Mouse (Mus musculus) liver, embryonic 14.5 days (tissue): ENCODE results near the gene Srsf1. TPM values are rescaled to one million over a fixed set of nuclear protein-coding genes. Genes with fewer than 3 reads are reported as not detected.

ENCODE experiments used
- ATAC-seq: fragments of 200-750 bp; cut with Nextera tagmentation; 2 replicates; pipeline ENCODE4 v1.8.0; 2017; ENCODE audit warnings: moderate number of reproducible peaks, mild to moderate bottlenecking, moderate library complexity; ENCODE audit not compliant: insufficient read depth
- DNase-seq, 3 experiments: peaks; one replicate each; pipeline ENCODE4 v3.0.0-alpha.2; 2012 to 2013; ENCODE audit warnings: low read depth in 3 of 3, low spot score in 3 of 3
- H3K27ac ChIP-seq: fragments of 300-500 bp; sonication (generic); 2 replicates; pipeline ENCODE4 v1.5.1; 2014; ENCODE audit warnings: moderate library complexity, mild to moderate bottlenecking, control low read depth, inconsistent platforms
- H3K27me3 ChIP-seq: fragments of 300-500 bp; sonication (generic); 2 replicates; pipeline ENCODE4 v1.6.1; 2014; ENCODE audit warnings: mild to moderate bottlenecking, low read length, moderate library complexity; ENCODE audit not compliant: control insufficient read depth, insufficient read depth
- H3K36me3 ChIP-seq: fragments of 300-500 bp; sonication (generic); replicated peaks from 2 replicates; pipeline ENCODE4 v1.6.1; 2014; ENCODE audit warnings: low read depth; ENCODE audit not compliant: control insufficient read depth, insufficient read depth
- H3K4me1 ChIP-seq, 2 experiments: fragments of 200-500 bp in 1 of 2; fragments of 300-500 bp in 1 of 2; sonication (generic) in 1 of 2; replicated peaks; 2 replicates each; pipeline ENCODE4 v1.6.1; 2012 to 2014; ENCODE audit warnings: antibody characterized with exemption in 1 of 2, inconsistent platforms in 1 of 2, low read length in 1 of 2; ENCODE audit not compliant: control insufficient read depth in 2 of 2, insufficient read depth in 2 of 2
- H3K4me2 ChIP-seq: fragments of 300-500 bp; sonication (generic); 2 replicates; pipeline ENCODE4 v1.6.1; 2014; ENCODE audit warnings: low read depth, mild to moderate bottlenecking, control low read depth, moderate library complexity
- H3K4me3 ChIP-seq, 2 experiments: fragments of 200-500 bp in 1 of 2; fragments of 300-500 bp in 1 of 2; sonication (generic) in 1 of 2; 2 replicates each; pipeline ENCODE4 v1.5.1; 2012 to 2014; ENCODE audit warnings: low read depth in 2 of 2, low read length in 2 of 2, mild to moderate bottlenecking in 2 of 2, control low read depth in 1 of 2, inconsistent platforms in 1 of 2, moderate library complexity in 1 of 2; ENCODE audit not compliant: insufficient read depth in 1 of 2
- H3K9ac ChIP-seq: fragments of 300-500 bp; sonication (generic); replicated peaks from 2 replicates; pipeline ENCODE4 v1.6.1; 2014; ENCODE audit warnings: mild to moderate bottlenecking, control low read depth, moderate library complexity
- H3K9me3 ChIP-seq: fragments of 300-500 bp; sonication (generic); 2 replicates; pipeline ENCODE4 v1.6.1; 2016; ENCODE audit warnings: low read length, mixed read lengths; ENCODE audit not compliant: control insufficient read depth
- CTCF ChIP-seq: IDR thresholded peaks from 2 replicates; pipeline ENCODE4 v1.5.1; 2016; ENCODE audit warnings: antibody characterized with exemption, low read depth, control low read depth
- EP300 ChIP-seq: IDR thresholded peaks from 2 replicates; pipeline ENCODE4 v1.6.1; 2016; ENCODE audit warnings: antibody characterized with exemption, low read depth
- WGBS: fragments of 180-500 bp; shearing (Covaris S2); extraction: QIAGEN DNeasy Blood & Tissue Kit; methylation state at CpG from one replicate; pipeline ENCODE4 v1.1.7; 2014; ENCODE audit not compliant: insufficient replicate concordance; 5-methylcytosine and 5-hydroxymethylcytosine counted together
- polyA plus RNA-seq, 2 experiments: library from polyadenylated mRNA; depleted of rRNA in 1 of 2; stranded (reverse) in 1 of 2; unstranded in 1 of 2; fragments of >200 nt; fragmentation: Nextera tagmentation in 1 of 2; extraction: Ambion mirVana in 1 of 2; gene quantifications; 2 replicates each; pipeline versions ENCODE4 v1.2.1 to v1.2.3; 2012 to 2014

Gene Srsf1
- polyA plus RNA-seq, 2 experiments = 139 to 163 TPM

GRCm38 (mm10) chr11:88090293-88090692 is 43.1 kb downstream of the Srsf1 start:
- H3K36me3 ChIP-seq = no peaks in the 10 kb centered on the region
- H3K9ac ChIP-seq = no peak overlapping the region
- H3K27me3 ChIP-seq = peaks cover 3% of the 10 kb centered on the region
- no peak overlapping the region for H3K27ac ChIP-seq
- no peak overlapping the region for H3K4me2 ChIP-seq
- no peak for ATAC-seq
- H3K4me1 ChIP-seq = peaks cover 0 to 6% of the 10 kb centered on the region in 2 experiments; a peak in 3 of 4 replicates
- WGBS = 54% methylated on average over 5 of the region's 5 CpGs
- H3K4me3 ChIP-seq = no peak overlapping the region
- DNase-seq = no peak
- no peaks in the 10 kb centered on the region for H3K9me3 ChIP-seq
- TF ChIP-seq EP300 (no peak), CTCF (no peak)

- Histone ChIP-seq H3K27me3 (peaks cover 12% of the 10 kb centered on the region), H3K36me3 (no peaks in the 10 kb centered on the region), H3K27ac (no peak overlapping the region), H3K4me3 (no peak overlapping the region), H3K9ac (no peak overlapping the region), H3K4me2 (no peak overlapping the region), H3K4me1 (no peaks in the 10 kb centered on the region; a peak in 1 of 4 replicates), H3K9me3 (no peaks in the 10 kb centered on the region)
- ATAC-seq = no peak
- WGBS = 11% methylated on average over 1 of the region's 1 CpGs
- TF ChIP-seq EP300 (no peak), CTCF (no peak)
- DNase-seq = no peak
Measured at GRCm38 (mm10) chr11:88091949-88092348, 44.8 kb downstream of the Srsf1 start.

- WGBS = 12% methylated on average over 4 of the region's 4 CpGs
- no peak for DNase-seq
- no peak overlapping the region for H3K27ac ChIP-seq
- peaks cover 0 to 5% of the 10 kb centered on the region in 2 experiments; a peak in 2 of 4 replicates for H3K4me1 ChIP-seq
- ATAC-seq = no peak
- H3K27me3 ChIP-seq = peaks cover 51% of the 10 kb centered on the region
- no peak overlapping the region for H3K9ac ChIP-seq
- no peaks in the 10 kb centered on the region for H3K9me3 ChIP-seq
- H3K4me2 ChIP-seq = no peak overlapping the region
- TF ChIP-seq CTCF (no peak), EP300 (no peak)
- H3K4me3 ChIP-seq = no peak overlapping the region
- H3K36me3 ChIP-seq = no peaks in the 10 kb centered on the region
Measured at GRCm38 (mm10) chr11:88097173-88097572, 50.0 kb downstream of the Srsf1 start.

GRCm38 (mm10) chr11:88098021-88098729 is 51.0 kb downstream of the Srsf1 start, which contains the start of gene Cuedc1:
Gene Cuedc1 (plus strand): TSS chr11:88098058.
- Histone ChIP-seq H3K9ac (no peak within 1 kb of the TSS), H3K4me3 (peak within 1 kb of the TSS; percentile 41 to 56), H3K4me2 (peak within 1 kb of the TSS; percentile 64), H3K9me3 (no peaks in the 10 kb centered on the region), H3K36me3 (no peaks in the 10 kb centered on the region), H3K27ac (no peak within 1 kb of the TSS), H3K27me3 (peaks cover 51% of the 10 kb centered on the region), H3K4me1 (peaks cover 0 to 5% of the 10 kb centered on the region in 2 experiments; a peak in 2 of 4 replicates)
- WGBS = 17% methylated on average over 17 of the region's 17 CpGs
- no peak for DNase-seq
- no peak for ATAC-seq
- TF ChIP-seq CTCF (no peak), EP300 (peak; percentile 58)

GRCm38 (mm10) chr11:88098787-88099598 is 51.8 kb downstream of the Srsf1 start:
- peak overlapping the region; percentile 56 for H3K4me3 ChIP-seq
- no peak overlapping the region for H3K27ac ChIP-seq
- ATAC-seq (no peak), DNase-seq (no peak)
- under 1% methylated on average over 83 of the region's 95 CpGs for WGBS
- H3K36me3 ChIP-seq = no peaks in the 10 kb centered on the region
- peaks cover 51% of the 10 kb centered on the region for H3K27me3 ChIP-seq
- no peaks in the 10 kb centered on the region for H3K9me3 ChIP-seq
- TF ChIP-seq CTCF (peak; percentile 25; the same call in 1 of the 2 replicates), EP300 (no peak)
- H3K9ac ChIP-seq = no peak overlapping the region; the same call in 1 of the 2 replicates
- H3K4me1 ChIP-seq = peaks cover 0 to 5% of the 10 kb centered on the region in 2 experiments; a peak in 2 of 4 replicates
- peak overlapping the region; percentile 64 for H3K4me2 ChIP-seq
